Mouse (Mus musculus): ENCODE data around the gene Fbxw4. TPM values are rescaled to one million over a fixed set of nuclear protein-coding genes. Genes with fewer than 3 reads are reported as not detected.
"Not testable (repeated sequence)": the region's sequence is repeated elsewhere in the genome, so short reads cannot be mapped to it uniquely, and the experiment has no call there.

Fbxw4 gene
- polyA plus RNA-seq, 1 experiment from 2014 or later = 5.9 TPM

- no peak for ATAC-seq (replicated peaks; ENCODE audit: low FRiP score, low read depth)
Measured at GRCm38 (mm10) chr19:45554136-45554535, 106.0 kb downstream of the Fbxw4 start.

GRCm38 (mm10) chr19:45552187-45552586 lies 107.9 kb downstream of the Fbxw4 start:
- H3K36me3 ChIP-seq (ENCODE audit: insufficient read depth, low read length) = peaks cover 13% of the 10 kb centered on the region; the same call in 1 of the 2 replicates
- TF ChIP-seq CTCF (IDR thresholded peaks at IDR 0.05; ENCODE audit: low read depth) = no peak
- H3K9me3 ChIP-seq (replicated peaks; ENCODE audit: low read length) = no peaks in the 10 kb centered on the region
- H3K4me1 ChIP-seq (replicated peaks; ENCODE audit: insufficient read depth, low read length) = peaks cover 4% of the 10 kb centered on the region; the same call in 1 of the 2 replicates
- no peaks in the 10 kb centered on the region for H3K27me3 ChIP-seq (ENCODE audit: insufficient read depth, low read length)
- no peak overlapping the region for H3K27ac ChIP-seq
- no peak overlapping the region for H3K4me3 ChIP-seq (replicated peaks; ENCODE audit: low read depth, low read length)
- DNase-seq (ENCODE audit: low spot score) (peak; percentile 83), ATAC-seq (replicated peaks; ENCODE audit: low FRiP score, low read depth) (no peak; the same call in 1 of the 2 replicates)
- H3K9ac ChIP-seq (ENCODE audit: low read depth, low read length) = no peak overlapping the region
- 14% methylated on average over 6 of the region's 6 CpGs for WGBS
- H3K4me2 ChIP-seq (ENCODE audit: low read length) = no peak overlapping the region

More at GRCm38 (mm10) chr19:45554136-45554535, 106.0 kb downstream of the Fbxw4 start:
- TF ChIP-seq CTCF (IDR thresholded peaks at IDR 0.05; ENCODE audit: low read depth) = no peak
- Histone ChIP-seq H3K27me3 (ENCODE audit: insufficient read depth, low read length) (no peaks in the 10 kb centered on the region), H3K9ac (ENCODE audit: low read depth, low read length) (no peak overlapping the region), H3K36me3 (ENCODE audit: insufficient read depth, low read length) (peaks cover 13% of the 10 kb centered on the region; the same call in 1 of the 2 replicates), H3K27ac (no peak overlapping the region), H3K4me1 (replicated peaks; ENCODE audit: insufficient read depth, low read length) (peaks cover 4% of the 10 kb centered on the region; the same call in 1 of the 2 replicates), H3K4me3 (replicated peaks; ENCODE audit: low read depth, low read length) (no peak overlapping the region), H3K4me2 (ENCODE audit: low read length) (no peak overlapping the region), H3K9me3 (replicated peaks; ENCODE audit: low read length) (no peaks in the 10 kb centered on the region)
- 92% methylated on average over 11 of the region's 11 CpGs for WGBS
- no peak for DNase-seq (ENCODE audit: low spot score)

- Histone ChIP-seq H3K27me3 (ENCODE audit: insufficient read depth, low read length) (no peaks in the 10 kb centered on the region), H3K36me3 (ENCODE audit: insufficient read depth, low read length) (peaks cover 12% of the 10 kb centered on the region; the same call in 1 of the 2 replicates), H3K9me3 (replicated peaks; ENCODE audit: low read length) (no peaks in the 10 kb centered on the region), H3K27ac (no peak overlapping the region), H3K9ac (ENCODE audit: low read depth, low read length) (no peak overlapping the region), H3K4me2 (ENCODE audit: low read length) (no peak overlapping the region), H3K4me1 (replicated peaks; ENCODE audit: insufficient read depth, low read length) (peaks cover 8% of the 10 kb centered on the region), H3K4me3 (replicated peaks; ENCODE audit: low read depth, low read length) (no peak overlapping the region)
- ATAC-seq (replicated peaks; ENCODE audit: low FRiP score, low read depth) (no peak), DNase-seq (ENCODE audit: low spot score) (no peak)
- no peak for TF ChIP-seq CTCF (IDR thresholded peaks at IDR 0.05; ENCODE audit: low read depth)
- 66% methylated on average over 4 of the region's 4 CpGs for WGBS
Measured at GRCm38 (mm10) chr19:45549948-45550347, 110.2 kb downstream of the Fbxw4 start.

DNA sequence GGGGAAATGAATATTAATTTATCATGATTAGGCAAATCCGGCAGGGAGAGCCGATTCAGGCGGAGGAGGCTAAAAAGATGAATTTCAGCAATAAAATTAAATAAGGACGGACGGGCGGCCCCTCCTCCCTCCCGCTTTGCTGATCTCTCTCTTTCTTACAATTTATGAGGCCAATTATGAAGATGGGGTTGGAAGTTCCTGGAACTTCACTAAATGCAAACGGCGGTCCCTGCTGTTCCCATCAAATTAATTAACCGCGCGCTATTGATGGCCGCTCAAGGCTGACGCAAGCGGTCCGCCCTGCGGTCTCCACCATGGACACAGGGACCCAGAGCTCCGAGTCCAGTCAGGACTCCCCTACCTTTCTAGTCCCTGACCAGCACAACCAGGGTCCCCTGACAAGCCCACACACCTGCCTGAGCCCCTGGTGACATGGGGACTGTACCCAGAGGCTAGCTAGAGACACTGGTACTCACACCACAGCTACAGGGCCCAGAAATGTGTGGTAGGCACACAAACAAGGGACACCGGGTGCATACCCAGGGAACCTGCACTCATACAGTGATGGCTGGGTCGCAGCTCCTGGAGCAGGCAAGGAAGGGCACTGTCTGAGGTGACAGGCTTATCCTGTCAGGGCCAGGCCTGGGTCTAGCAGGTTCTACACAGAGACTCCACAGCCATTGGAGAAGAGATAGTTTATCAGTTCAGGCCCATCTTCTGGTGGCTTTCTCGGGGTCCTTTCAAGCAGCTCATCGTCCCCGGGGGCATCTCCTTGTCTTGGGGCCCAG lies 110.8 kb downstream of the Fbxw4 start:
- Histone ChIP-seq H3K27me3 (ENCODE audit: insufficient read depth, low read length) (no peaks in the 10 kb centered on the region), H3K4me1 (replicated peaks; ENCODE audit: insufficient read depth, low read length) (peaks cover 13% of the 10 kb centered on the region), H3K36me3 (ENCODE audit: insufficient read depth, low read length) (0 out of 2 replicates have a peak, but pooled peaks cover 5% of the 10 kb centered on the region), H3K27ac (no peak overlapping the region), H3K4me2 (ENCODE audit: low read length) (no peak overlapping the region), H3K9ac (ENCODE audit: low read depth, low read length) (no peak overlapping the region), H3K9me3 (replicated peaks; ENCODE audit: low read length) (no peaks in the 10 kb centered on the region), H3K4me3 (replicated peaks; ENCODE audit: low read depth, low read length) (no peak overlapping the region)
- WGBS = 50% methylated on average over 23 of the region's 23 CpGs
- DNase-seq (ENCODE audit: low spot score) = peak; percentile 67
- ATAC-seq (replicated peaks; ENCODE audit: low FRiP score, low read depth) = no peak
- TF ChIP-seq CTCF (IDR thresholded peaks at IDR 0.05; ENCODE audit: low read depth) = no peak

GRCm38 (mm10) chr19:45548196-45548595 lies 111.9 kb downstream of the Fbxw4 start:
- H3K4me3 ChIP-seq (replicated peaks; ENCODE audit: low read depth, low read length); H3K9me3 ChIP-seq (replicated peaks; ENCODE audit: low read length); H3K4me2 ChIP-seq (ENCODE audit: low read length); DNase-seq (ENCODE audit: low spot score); H3K27me3 ChIP-seq (ENCODE audit: insufficient read depth, low read length); H3K27ac ChIP-seq; ATAC-seq (replicated peaks; ENCODE audit: low FRiP score, low read depth); H3K36me3 ChIP-seq (ENCODE audit: insufficient read depth, low read length); H3K9ac ChIP-seq (ENCODE audit: low read depth, low read length): not testable (repeated sequence)
- H3K4me1 ChIP-seq (replicated peaks; ENCODE audit: insufficient read depth, low read length) = peaks cover 16% of the 10 kb centered on the region

GRCm38 (mm10) chr19:45544925-45545321 lies 115.2 kb downstream of the Fbxw4 start:
- DNase-seq (ENCODE audit: low spot score) = peak; percentile 95
- Histone ChIP-seq H3K4me1 (replicated peaks; ENCODE audit: insufficient read depth, low read length) (peaks cover 16% of the 10 kb centered on the region), H3K36me3 (ENCODE audit: insufficient read depth, low read length) (no peaks in the 10 kb centered on the region), H3K9ac (ENCODE audit: low read depth, low read length) (0 out of 2 replicates have a peak overlapping the region, but pooled peaks have one; percentile 35), H3K4me3 (replicated peaks; ENCODE audit: low read depth, low read length) (peak overlapping the region; percentile 33), H3K27me3 (ENCODE audit: insufficient read depth, low read length) (peaks cover 26% of the 10 kb centered on the region), H3K4me2 (ENCODE audit: low read length) (peak overlapping the region; percentile 78), H3K9me3 (replicated peaks; ENCODE audit: low read length) (no peaks in the 10 kb centered on the region), H3K27ac (no peak overlapping the region)
- peak; percentile 90 for TF ChIP-seq CTCF (IDR thresholded peaks at IDR 0.05; ENCODE audit: low read depth)
- under 1% methylated on average over 30 of the region's 30 CpGs for WGBS
- ATAC-seq (replicated peaks; ENCODE audit: low FRiP score, low read depth) = peak; percentile 53
